Mouse (Mus musculus): ENCODE results near the gene Vmn2r85. TPM values are rescaled to one million over a fixed set of nuclear protein-coding genes. Genes with fewer than 3 reads are reported as not detected.

The Vmn2r85 gene
- total RNA-seq (2023), result not detected in 4 replicates

DNA sequence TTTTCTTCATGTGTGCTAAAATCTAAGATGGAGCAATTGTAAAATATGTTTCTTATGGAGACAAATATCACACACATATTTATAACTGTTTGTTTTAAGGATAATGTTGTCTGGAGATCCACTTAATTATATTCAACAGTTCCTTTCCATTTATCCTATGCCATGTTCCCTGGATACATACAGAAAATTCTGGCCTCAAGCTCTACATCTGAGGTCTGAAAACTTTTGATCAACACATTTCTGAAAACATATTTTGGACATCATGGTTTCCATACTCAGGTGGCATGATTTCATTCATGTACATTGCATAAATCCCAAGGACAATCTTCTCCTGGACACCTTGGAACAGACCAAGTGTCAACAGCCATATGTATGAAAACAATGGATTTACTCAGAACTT is at the start of gene Vmn2r85:
Gene Vmn2r85 (minus strand): TSS at position 101 of the 400 bp plus-strand sequence.

DNA sequence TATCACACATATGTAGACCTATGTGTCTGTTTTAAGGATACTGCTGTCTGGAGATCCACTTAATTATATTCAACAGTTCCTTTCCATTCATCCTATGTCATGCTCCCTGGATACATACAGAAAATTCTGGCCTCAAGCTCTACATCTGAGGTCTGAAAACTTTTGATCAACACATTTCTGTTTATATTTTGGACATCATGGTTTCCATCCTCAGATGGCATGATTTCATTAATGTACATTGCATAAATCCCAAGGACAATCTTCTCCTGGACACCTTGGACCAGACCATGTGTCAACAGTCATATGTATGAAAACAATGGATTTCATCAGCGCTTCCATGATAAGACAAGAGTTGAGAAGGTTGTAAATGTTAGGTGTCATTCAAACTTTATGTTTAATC is 26.4 kb upstream of the Vmn2r85 start, which contains the start of gene Vmn2r86:
Gene Vmn2r86 (minus strand): TSS at position 101 of the 400 bp plus-strand sequence.

DNA sequence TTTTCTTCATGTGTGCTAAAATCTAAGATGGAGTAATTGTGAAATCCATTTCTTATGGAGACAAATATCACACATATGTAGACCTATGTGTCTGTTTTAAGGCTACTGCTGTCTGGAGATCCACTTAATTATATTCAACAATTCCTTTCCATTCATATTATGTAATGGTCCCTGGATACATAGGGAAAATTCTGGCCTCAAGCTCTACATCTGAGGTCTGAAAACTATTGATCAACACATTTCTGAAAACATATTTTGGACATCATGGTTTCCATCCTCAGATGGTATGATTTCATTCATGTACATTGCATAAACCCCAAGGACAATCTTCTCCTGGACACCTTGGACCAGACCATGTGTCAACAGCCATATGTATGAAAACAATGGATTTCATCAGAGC is 35.3 kb downstream of the Vmn2r85 start, which contains the start of gene Vmn2r84:
Gene Vmn2r84 (minus strand): TSS at position 101 of the 400 bp plus-strand sequence.

Other genes with a start within 250 kb of the Vmn2r85 start
- gene Olfr826, start 245.5 kb downstream of the Vmn2r85 start, total RNA-seq (2023), result not detected in 4 replicates
- gene Olfr827, start 215.3 kb downstream of the Vmn2r85 start, total RNA-seq (2023), result not detected in 4 replicates
- 0.16 TPM in 1 of 4 replicates, not detected in the others for gene Neurod4, start 149.5 kb downstream of the Vmn2r85 start, total RNA-seq (2023)
- 65.3 to 76.4 TPM (median 71.7 TPM) in 4 replicates for gene Tespa1, start 106.8 kb downstream of the Vmn2r85 start, total RNA-seq (2023)
- gene Vmn2r84, start 35.4 kb downstream of the Vmn2r85 start, total RNA-seq (2023), result not detected in 4 replicates
- not detected in 4 replicates for gene Vmn2r86, start 26.3 kb upstream of the Vmn2r85 start, total RNA-seq (2023)
- gene Vmn2r87, start 67.7 kb upstream of the Vmn2r85 start, total RNA-seq (2023), result not detected in 4 replicates